8 mouse cellular contexts compared by ENCODE assay signal in the genomic region with DNA sequence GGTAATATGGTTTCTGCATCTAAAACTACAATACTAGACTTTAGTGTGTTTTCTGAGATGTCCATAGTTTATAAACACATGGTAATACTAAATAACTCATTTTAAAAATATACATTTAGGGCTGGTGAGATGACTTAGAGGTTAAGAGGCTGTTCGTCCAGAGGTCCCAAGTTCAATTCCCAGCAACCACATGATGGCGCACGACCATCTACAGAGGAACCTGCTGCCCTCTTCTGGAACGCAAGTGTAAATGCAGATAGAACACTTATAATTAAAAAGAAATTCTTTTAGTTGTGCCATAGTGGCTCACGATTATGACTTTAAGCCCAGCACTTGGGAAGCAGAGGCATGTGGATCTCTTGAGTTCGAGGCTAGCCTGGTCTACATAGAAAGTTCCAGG. TPM values are rescaled to one million over a fixed set of nuclear protein-coding genes. Genes with fewer than 3 reads are reported as not detected.
DNase-seq lines count a peak whose midpoint lies in the region; ATAC-seq and TF ChIP-seq lines count a peak whose summit lies in the region.

No protein-coding gene starts in this region.

- H3K4me1 ChIP-seq in hindbrain, embryonic 14.5 days (replicated peaks; ENCODE audit: control insufficient read depth, insufficient read depth, low read length): peaks cover 11% of the 10 kb centered on the region
- peaks cover 9% of the 10 kb centered on the region for H3K4me1 ChIP-seq in hindbrain, embryonic 16.5 days (ENCODE audit: control insufficient read depth, insufficient read depth, low read depth, low read length)
- no peaks in the 10 kb centered on the region for H3K4me1 ChIP-seq in lung, adult 2 months (ENCODE audit: control insufficient read depth, insufficient read depth, low read length)
- 0 out of 2 replicates have a peak, but pooled peaks cover 2% of the 10 kb centered on the region for H3K4me1 ChIP-seq in forebrain, embryonic 11.5 days (replicated peaks; ENCODE audit: control insufficient read depth, insufficient read depth, low read length)

- no peak overlapping the region for H3K4me3 ChIP-seq in hindbrain, embryonic 14.5 days (replicated peaks; ENCODE audit: low read length)
- no peak overlapping the region for H3K4me3 ChIP-seq in hindbrain, embryonic 16.5 days (ENCODE audit: low read length)
- H3K4me3 ChIP-seq in lung, adult 2 months (replicated peaks; ENCODE audit: extremely low read depth, low read depth, low read length): no peak overlapping the region
- H3K4me3 ChIP-seq in forebrain, embryonic 11.5 days (ENCODE audit: low read depth, low read length): no peak overlapping the region

- peak; percentile 38 for DNase-seq in hindbrain, embryonic 14.5 days (ENCODE audit: low spot score)
- peak; percentile 6 to 18 for DNase-seq in CD8-positive naive resting alpha-beta T cell, adult 2 months (ENCODE audit: low read depth in 2 of 2, low spot score in 2 of 2)
- DNase-seq in brain, embryonic 14.5 days (ENCODE audit: low read depth): peak; percentile 71
- DNase-seq in lung, adult 2 months: no peak
- DNase-seq in thymus, postnatal 25 days: peak; percentile 39
- DNase-seq in forebrain, embryonic 11.5 days (ENCODE audit: low spot score): no peak
- DNase-seq in yolk sac, embryonic 10.5 days (ENCODE audit: low spot score): no peak

- no peak overlapping the region for H3K27ac ChIP-seq in hindbrain, embryonic 14.5 days
- no peak overlapping the region for H3K27ac ChIP-seq in hindbrain, embryonic 16.5 days (ENCODE audit: low read depth, low read length)
- no peak overlapping the region for H3K27ac ChIP-seq in forebrain, embryonic 11.5 days (ENCODE audit: low read depth, low read length)

- TF ChIP-seq CTCF in brain, embryonic 14.5 days (IDR thresholded peaks at IDR 0.05; ENCODE audit: borderline replicate concordance, extremely low read depth, insufficient read depth, insufficient read length): peak; percentile 59; the same call in 1 of the 2 replicates
- peak; percentile 61 for TF ChIP-seq CTCF in lung, adult 2 months (IDR thresholded peaks at IDR 0.05; ENCODE audit: insufficient read depth, low read length)

- H3K9ac ChIP-seq in hindbrain, embryonic 14.5 days: no peak overlapping the region
- no peak overlapping the region for H3K9ac ChIP-seq in hindbrain, embryonic 16.5 days (ENCODE audit: low read depth, low read length)
- no peak overlapping the region for H3K9ac ChIP-seq in forebrain, embryonic 11.5 days (ENCODE audit: low read length)

- H3K9me3 ChIP-seq in hindbrain, embryonic 14.5 days (ENCODE audit: control insufficient read depth, low read length): no peaks in the 10 kb centered on the region
- no peaks in the 10 kb centered on the region for H3K9me3 ChIP-seq in hindbrain, embryonic 16.5 days (ENCODE audit: control insufficient read depth, low read length)
- no peaks in the 10 kb centered on the region for H3K9me3 ChIP-seq in forebrain, embryonic 11.5 days (ENCODE audit: control insufficient read depth, low read length)

- whole genome bisulfite sequencing in hindbrain, embryonic 14.5 days: 51% methylated on average over 6 of the region's 6 CpGs
- 51% methylated on average over 6 of the region's 6 CpGs for WGBS in hindbrain, embryonic 16.5 days
- 56% methylated on average over 6 of the region's 6 CpGs for WGBS in lung, adult 2 months
- WGBS in forebrain, embryonic 11.5 days: 48% methylated on average over 6 of the region's 6 CpGs

- no peak overlapping the region for H3K4me2 ChIP-seq in hindbrain, embryonic 14.5 days (replicated peaks)
- H3K4me2 ChIP-seq in hindbrain, embryonic 16.5 days (ENCODE audit: low read length): no peak overlapping the region
- no peak overlapping the region for H3K4me2 ChIP-seq in forebrain, embryonic 11.5 days (ENCODE audit: low read depth, low read length, severe bottlenecking)

- ATAC-seq in hindbrain, embryonic 14.5 days (ENCODE audit: low FRiP score): no peak
- no peak for ATAC-seq in hindbrain, embryonic 16.5 days
- ATAC-seq in forebrain, embryonic 11.5 days (replicated peaks; ENCODE audit: low FRiP score): no peak

- no peaks in the 10 kb centered on the region for H3K27me3 ChIP-seq in hindbrain, embryonic 14.5 days (ENCODE audit: control insufficient read depth, insufficient read depth, low read length)
- no peaks in the 10 kb centered on the region for H3K27me3 ChIP-seq in hindbrain, embryonic 16.5 days (replicated peaks; ENCODE audit: control insufficient read depth, insufficient read depth, low read length)
- H3K27me3 ChIP-seq in forebrain, embryonic 11.5 days (ENCODE audit: control insufficient read depth, insufficient read depth, low read length): no peaks in the 10 kb centered on the region

- peaks cover 69% of the 10 kb centered on the region for H3K36me3 ChIP-seq in hindbrain, embryonic 14.5 days (replicated peaks; ENCODE audit: control insufficient read depth, insufficient read depth)
- H3K36me3 ChIP-seq in hindbrain, embryonic 16.5 days (ENCODE audit: control insufficient read depth, insufficient read depth, low read length): peaks cover 22% of the 10 kb centered on the region
- H3K36me3 ChIP-seq in forebrain, embryonic 11.5 days (ENCODE audit: control insufficient read depth, insufficient read depth, low read length): peaks cover 4% of the 10 kb centered on the region

- no peak for TF ChIP-seq POLR2A in brain, embryonic 14.5 days (IDR thresholded peaks at IDR 0.05; ENCODE audit: borderline replicate concordance, extremely low read depth, insufficient read depth, insufficient read length, poor library complexity, severe bottlenecking)
- TF ChIP-seq POLR2A in lung, adult 2 months (IDR thresholded peaks at IDR 0.05; ENCODE audit: borderline replicate concordance, extremely low read depth, low read depth, low read length): no peak

RNA-seq across cellular contexts. Expression of gene Fopnl, which starts 5.8 kb away (rescaled TPM):
- 186 and 209 TPM in 2 replicates for polyA plus RNA-seq in hindbrain, embryonic 14.5 days (2014; fragmentation: Nextera tagmentation; extraction: Ambion mirVana)
- 192 and 195 TPM in 2 replicates for polyA plus RNA-seq in hindbrain, embryonic 16.5 days (2015; fragmentation: Nextera tagmentation; extraction: Ambion mirVana)
- 83.0 and 95.1 TPM in 2 replicates for polyA plus RNA-seq in brain, embryonic 14.5 days (2012; rRNA removed)
- polyA plus RNA-seq in lung, adult 2 months (2012; rRNA removed): 21.0 and 33.3 TPM in 2 replicates
- polyA plus RNA-seq in forebrain, embryonic 11.5 days (2014; fragmentation: Nextera tagmentation; extraction: Ambion mirVana): 168 and 174 TPM in 2 replicates

RNA-seq across cellular contexts. Expression of gene Myh11, which starts 20.2 kb away (rescaled TPM):
- 1.2 TPM in 2 replicates for polyA plus RNA-seq in hindbrain, embryonic 14.5 days (2014; fragmentation: Nextera tagmentation; extraction: Ambion mirVana)
- 0.90 and 1.2 TPM in 2 replicates for polyA plus RNA-seq in hindbrain, embryonic 16.5 days (2015; fragmentation: Nextera tagmentation; extraction: Ambion mirVana)
- 0.25 and 0.74 TPM in 2 replicates for polyA plus RNA-seq in brain, embryonic 14.5 days (2012; rRNA removed)
- polyA plus RNA-seq in lung, adult 2 months (2012; rRNA removed): 25.1 and 42.6 TPM in 2 replicates
- polyA plus RNA-seq in forebrain, embryonic 11.5 days (2014; fragmentation: Nextera tagmentation; extraction: Ambion mirVana): 0.09 and 0.12 TPM in 2 replicates

RNA-seq across cellular contexts. Expression of gene Abcc1, which starts 50.0 kb away (rescaled TPM):
- polyA plus RNA-seq in hindbrain, embryonic 14.5 days (2014; fragmentation: Nextera tagmentation; extraction: Ambion mirVana): 8.2 and 9.0 TPM in 2 replicates
- polyA plus RNA-seq in hindbrain, embryonic 16.5 days (2015; fragmentation: Nextera tagmentation; extraction: Ambion mirVana): 8.9 and 10.0 TPM in 2 replicates
- 12.3 and 12.4 TPM in 2 replicates for polyA plus RNA-seq in brain, embryonic 14.5 days (2012; rRNA removed)
- 28.7 and 32.8 TPM in 2 replicates for polyA plus RNA-seq in lung, adult 2 months (2012; rRNA removed)
- polyA plus RNA-seq in forebrain, embryonic 11.5 days (2014; fragmentation: Nextera tagmentation; extraction: Ambion mirVana): 9.5 and 9.6 TPM in 2 replicates

Comparison
In these comparisons a context has a peak if more than half of its experiments do, and no peak if none do; other contexts are left out.
1. DNase-seq: peak in hindbrain, embryonic 14.5 days (single experiment), CD8-positive naive resting alpha-beta T cell, adult 2 months (2 of 2), brain, embryonic 14.5 days (single experiment) and thymus, postnatal 25 days (single experiment); none in lung, adult 2 months (single experiment), forebrain, embryonic 11.5 days (single experiment) and yolk sac, embryonic 10.5 days (single experiment).
2. RNA of gene Myh11, which starts 20.2 kb away (polyA plus RNA-seq): 25.1 to 42.6 TPM in lung, adult 2 months; 1.2 TPM in hindbrain, embryonic 14.5 days, 0.90 to 1.2 TPM in hindbrain, embryonic 16.5 days, 0.25 to 0.74 TPM in brain, embryonic 14.5 days and 0.09 to 0.12 TPM in forebrain, embryonic 11.5 days; every median in the first group is over 10 times any median in the second.